Mouse (Mus musculus) lung, embryonic 15.5 days (tissue): Measurements from ENCODE around the gene Zcchc17. TPM values are rescaled to one million over a fixed set of nuclear protein-coding genes. Genes with fewer than 3 reads are reported as not detected.

ENCODE experiments used
- ATAC-seq: fragments of 200-750 bp; cut with Nextera tagmentation; 2 replicates; pipeline ENCODE4 v1.8.0; 2017; ENCODE audit warnings: moderate number of reproducible peaks, borderline replicate concordance; ENCODE audit not compliant: low FRiP score, low TSS enrichment; ENCODE audit errors: extremely low read depth
- H3K27ac ChIP-seq: fragments of 300-500 bp; sonication (generic); 2 replicates; pipeline ENCODE4 v1.5.1; 2015; ENCODE audit warnings: moderate library complexity, mild to moderate bottlenecking, inconsistent platforms
- H3K27me3 ChIP-seq: fragments of 300-500 bp; sonication (generic); 2 replicates; pipeline ENCODE4 v1.6.1; 2015; ENCODE audit warnings: inconsistent platforms
- H3K36me3 ChIP-seq: fragments of 300-500 bp; sonication (generic); 2 replicates; pipeline ENCODE4 v1.6.1; 2015; ENCODE audit warnings: inconsistent platforms
- H3K4me1 ChIP-seq: fragments of 300-500 bp; sonication (generic); 2 replicates; pipeline ENCODE4 v1.6.1; 2015; ENCODE audit warnings: inconsistent platforms
- H3K4me2 ChIP-seq: fragments of 300-500 bp; sonication (generic); 2 replicates; pipeline ENCODE4 v1.6.1; 2015; ENCODE audit warnings: inconsistent platforms, mild to moderate bottlenecking, moderate library complexity
- H3K4me3 ChIP-seq: fragments of 300-500 bp; sonication (generic); 2 replicates; pipeline ENCODE4 v1.5.1; 2015; ENCODE audit warnings: mild to moderate bottlenecking, inconsistent platforms
- H3K9ac ChIP-seq: fragments of 300-500 bp; sonication (generic); 2 replicates; pipeline ENCODE4 v1.6.1; 2015; ENCODE audit warnings: inconsistent platforms
- H3K9me3 ChIP-seq: fragments of 300-500 bp; sonication (generic); 2 replicates; pipeline ENCODE4 v1.6.1; 2016; ENCODE audit warnings: inconsistent platforms
- WGBS: fragments of 180-500 bp; shearing (Covaris S2); methylation state at CpG from one replicate; pipeline ENCODE4 v1.1.7; 2015; 5-methylcytosine and 5-hydroxymethylcytosine counted together
- polyA plus RNA-seq: library from polyadenylated mRNA; unstranded; fragments of >200 nt; fragmentation: Nextera tagmentation; extraction: Ambion mirVana; gene quantifications from 2 replicates; pipeline ENCODE4 v1.2.1, GENCODE M21; 2015

Zcchc17 gene
- 64.4 and 71.3 TPM in 2 replicates for polyA plus RNA-seq

- Histone ChIP-seq H3K4me1 (peaks cover 23% of the 10 kb centered on the region), H3K4me2 (peak within 1 kb of the TSS; percentile 82), H3K27ac (peak within 1 kb of the TSS; percentile 62), H3K36me3 (peaks cover 21% of the 10 kb centered on the region), H3K9ac (peak within 1 kb of the TSS; percentile 95), H3K9me3 (no peaks in the 10 kb centered on the region), H3K27me3 (no peaks in the 10 kb centered on the region), H3K4me3 (peak within 1 kb of the TSS; percentile 83)
- under 1% methylated on average over 49 of the region's 49 CpGs for WGBS
- peak; percentile 99 for ATAC-seq
These were observed at the start of gene Zcchc17, which contains the start of gene Snrnp40 for GRCm38 (mm10) chr4:130359486-130360237. Gene Zcchc17, minus strand, starts transcription at chr4:130359943. Gene Snrnp40, plus strand, starts transcription at chr4:130360132.

- Histone ChIP-seq H3K9me3 (no peaks in the 10 kb centered on the region), H3K4me1 (no peaks in the 10 kb centered on the region), H3K9ac (no peak overlapping the region), H3K4me2 (no peak overlapping the region), H3K27ac (no peak overlapping the region), H3K27me3 (no peaks in the 10 kb centered on the region), H3K4me3 (no peak overlapping the region), H3K36me3 (peaks cover 41% of the 10 kb centered on the region)
- no peak for ATAC-seq
- WGBS = 63% methylated on average over 3 of the region's 3 CpGs
These were observed 31.5 kb upstream of the Zcchc17 start for GRCm38 (mm10) chr4:130391265-130391664.

- 83% methylated on average over 7 of the region's 7 CpGs for WGBS
- Histone ChIP-seq H3K4me2 (no peak overlapping the region), H3K27me3 (no peaks in the 10 kb centered on the region), H3K4me3 (no peak overlapping the region), H3K27ac (no peak overlapping the region), H3K9me3 (no peaks in the 10 kb centered on the region), H3K36me3 (peaks cover 51% of the 10 kb centered on the region), H3K4me1 (no peaks in the 10 kb centered on the region), H3K9ac (no peak overlapping the region)
- no peak for ATAC-seq
These were observed 30.2 kb upstream of the Zcchc17 start for GRCm38 (mm10) chr4:130389927-130390326.

GRCm38 (mm10) chr4:130389496-130389895, 29.8 kb upstream of the Zcchc17 start:
- no peaks in the 10 kb centered on the region for H3K9me3 ChIP-seq
- H3K4me2 ChIP-seq = no peak overlapping the region
- WGBS = 84% methylated on average over 6 of the region's 6 CpGs
- H3K27me3 ChIP-seq = no peaks in the 10 kb centered on the region
- H3K36me3 ChIP-seq = peaks cover 56% of the 10 kb centered on the region
- H3K4me3 ChIP-seq = no peak overlapping the region
- H3K4me1 ChIP-seq = no peaks in the 10 kb centered on the region
- no peak overlapping the region for H3K27ac ChIP-seq
- ATAC-seq = no peak
- H3K9ac ChIP-seq = no peak overlapping the region

- ATAC-seq = no peak
These were observed 27.5 kb upstream of the Zcchc17 start for GRCm38 (mm10) chr4:130387256-130387655.

GRCm38 (mm10) chr4:130380418-130380817, 20.7 kb upstream of the Zcchc17 start:
- H3K36me3 ChIP-seq = peaks cover 78% of the 10 kb centered on the region
- no peak overlapping the region for H3K4me3 ChIP-seq
- no peak overlapping the region for H3K4me2 ChIP-seq
- H3K9me3 ChIP-seq = no peaks in the 10 kb centered on the region
- no peak overlapping the region for H3K9ac ChIP-seq
- WGBS = 71% methylated on average over 2 of the region's 2 CpGs
- H3K4me1 ChIP-seq = no peaks in the 10 kb centered on the region
- H3K27me3 ChIP-seq = no peaks in the 10 kb centered on the region
- no peak for ATAC-seq
- no peak overlapping the region for H3K27ac ChIP-seq

More at GRCm38 (mm10) chr4:130387256-130387655, 27.5 kb upstream of the Zcchc17 start:
- no peak overlapping the region for H3K4me2 ChIP-seq
- H3K4me3 ChIP-seq = no peak overlapping the region
- no peak overlapping the region for H3K9ac ChIP-seq
- H3K9me3 ChIP-seq = no peaks in the 10 kb centered on the region
- H3K27ac ChIP-seq = no peak overlapping the region
- H3K4me1 ChIP-seq = no peaks in the 10 kb centered on the region
- WGBS = 88% methylated on average over 3 of the region's 3 CpGs
- peaks cover 73% of the 10 kb centered on the region for H3K36me3 ChIP-seq
- H3K27me3 ChIP-seq = no peaks in the 10 kb centered on the region

- H3K27ac ChIP-seq = no peak overlapping the region
- no peaks in the 10 kb centered on the region for H3K4me1 ChIP-seq
- H3K9me3 ChIP-seq = no peaks in the 10 kb centered on the region
- H3K4me3 ChIP-seq = no peak overlapping the region
- no peak for ATAC-seq
- H3K4me2 ChIP-seq = no peak overlapping the region
- 96% methylated on average over 2 of the region's 2 CpGs for WGBS
- H3K27me3 ChIP-seq = no peaks in the 10 kb centered on the region
- no peak overlapping the region for H3K9ac ChIP-seq
- H3K36me3 ChIP-seq = peaks cover 80% of the 10 kb centered on the region
These were observed 19.4 kb upstream of the Zcchc17 start for GRCm38 (mm10) chr4:130379181-130379580.

- Histone ChIP-seq H3K27me3 (no peaks in the 10 kb centered on the region), H3K27ac (no peak overlapping the region), H3K9me3 (no peaks in the 10 kb centered on the region), H3K36me3 (peaks cover 82% of the 10 kb centered on the region), H3K4me1 (no peaks in the 10 kb centered on the region), H3K9ac (no peak overlapping the region), H3K4me2 (no peak overlapping the region), H3K4me3 (no peak overlapping the region)
- WGBS = 69% methylated on average over 4 of the region's 4 CpGs
- no peak for ATAC-seq
These were observed 17.8 kb upstream of the Zcchc17 start for GRCm38 (mm10) chr4:130377500-130377899.

- no peaks in the 10 kb centered on the region for H3K9me3 ChIP-seq
- H3K9ac ChIP-seq = no peak overlapping the region
- no peaks in the 10 kb centered on the region for H3K27me3 ChIP-seq
- WGBS = 62% methylated on average over 4 of the region's 4 CpGs
- ATAC-seq = no peak
- H3K27ac ChIP-seq = no peak overlapping the region
- peaks cover 81% of the 10 kb centered on the region for H3K36me3 ChIP-seq
- no peak overlapping the region for H3K4me2 ChIP-seq
- no peak overlapping the region for H3K4me3 ChIP-seq
- no peaks in the 10 kb centered on the region for H3K4me1 ChIP-seq
These were observed 16.9 kb upstream of the Zcchc17 start for GRCm38 (mm10) chr4:130376675-130377074.

GRCm38 (mm10) chr4:130360238-130360590, 471 bp upstream of the Zcchc17 start:
- peak overlapping the region; percentile 95 for H3K9ac ChIP-seq
- 1% methylated on average over 19 of the region's 19 CpGs for WGBS
- H3K27ac ChIP-seq = peak overlapping the region; percentile 62
- H3K36me3 ChIP-seq = peaks cover 26% of the 10 kb centered on the region
- H3K9me3 ChIP-seq = no peaks in the 10 kb centered on the region
- no peak for ATAC-seq
- no peaks in the 10 kb centered on the region for H3K27me3 ChIP-seq
- H3K4me2 ChIP-seq = peak overlapping the region; percentile 72
- H3K4me3 ChIP-seq = peak overlapping the region; percentile 83
- H3K4me1 ChIP-seq = peaks cover 23% of the 10 kb centered on the region

- H3K27ac ChIP-seq = no peak overlapping the region
- no peaks in the 10 kb centered on the region for H3K27me3 ChIP-seq
- H3K4me2 ChIP-seq = no peak overlapping the region
- H3K4me1 ChIP-seq = peaks cover 23% of the 10 kb centered on the region
- H3K4me3 ChIP-seq = no peak overlapping the region
- ATAC-seq = no peak
- peaks cover 16% of the 10 kb centered on the region for H3K36me3 ChIP-seq
- H3K9me3 ChIP-seq = no peaks in the 10 kb centered on the region
- H3K9ac ChIP-seq = no peak overlapping the region
These were observed 1.8 kb downstream of the Zcchc17 start for GRCm38 (mm10) chr4:130357946-130358345.

GRCm38 (mm10) chr4:130352588-130352987, 7.2 kb downstream of the Zcchc17 start:
- Histone ChIP-seq H3K27ac (no peak overlapping the region), H3K9me3 (no peaks in the 10 kb centered on the region), H3K9ac (no peak overlapping the region), H3K4me2 (no peak overlapping the region), H3K4me1 (no peaks in the 10 kb centered on the region), H3K27me3 (no peaks in the 10 kb centered on the region), H3K36me3 (peaks cover 49% of the 10 kb centered on the region), H3K4me3 (no peak overlapping the region)
- WGBS = 81% methylated on average over 7 of the region's 7 CpGs
- ATAC-seq = no peak
